Mouse (Mus musculus): ENCODE data around the gene Rbpj.

- no peak for TF ChIP-seq CTCF (IDR thresholded peaks at IDR 0.05; ENCODE audit: insufficient read depth, low read length)
- TF ChIP-seq POLR2A (IDR thresholded peaks at IDR 0.05; ENCODE audit: borderline replicate concordance, extremely low read depth, low read depth, low read length): no peak
These were observed 39.8 kb downstream of the Rbpj start for GRCm38 (mm10) chr5:53505751-53506150.
